Mouse (Mus musculus) C2C12 (cell line): ENCODE results near the gene Anks1. TPM values are rescaled to one million over a fixed set of nuclear protein-coding genes. Genes with fewer than 3 reads are reported as not detected.

Source experiments
- H3K27me3 ChIP-seq: one replicate; pipeline ENCODE4 v1.6.1; 2011; ENCODE audit not compliant: control insufficient read depth, insufficient read depth, insufficient read length
- H3K36me3 ChIP-seq: one replicate; pipeline ENCODE4 v1.6.1; 2011; ENCODE audit not compliant: control insufficient read depth, insufficient read depth
- H3K4me3 ChIP-seq: one replicate; pipeline ENCODE4 v1.5.1; 2011; ENCODE audit warnings: mild to moderate bottlenecking, control low read depth; ENCODE audit not compliant: poor library complexity, insufficient read depth, severe bottlenecking
- H3K79me2 ChIP-seq: one replicate; pipeline ENCODE4 v1.6.1; 2011; ENCODE audit not compliant: control insufficient read depth, insufficient read depth
- H3K79me3 ChIP-seq: one replicate; pipeline ENCODE4 v1.6.1; 2011; ENCODE audit warnings: low read depth, control low read depth
- H3ac ChIP-seq: one replicate; pipeline ENCODE3; 2011; ENCODE audit warnings: low read depth; ENCODE audit not compliant: control insufficient read depth, insufficient read length
- CEBPB ChIP-seq: IDR thresholded peaks from one replicate; pipeline ENCODE4 v1.6.1; 2011; ENCODE audit warnings: low read depth, mild to moderate bottlenecking, control low read depth, moderate library complexity
- CTCF ChIP-seq: IDR thresholded peaks from one replicate; pipeline ENCODE4 v1.5.1; 2011; ENCODE audit not compliant: control insufficient read depth, insufficient read depth, insufficient read length
- FOSL1 ChIP-seq: IDR thresholded peaks from one replicate; pipeline ENCODE4 v1.8.0; 2011; ENCODE audit warnings: mild to moderate bottlenecking, low read length; ENCODE audit not compliant: poor library complexity, insufficient read depth, severe bottlenecking
- MAX ChIP-seq: IDR thresholded peaks from one replicate; pipeline ENCODE4 v1.6.1; 2011; ENCODE audit warnings: mild to moderate bottlenecking, control low read depth
- MYOD1 ChIP-seq: IDR thresholded peaks from one replicate; pipeline ENCODE4 v1.6.1; 2011; ENCODE audit warnings: low read depth; ENCODE audit not compliant: control insufficient read depth, insufficient read length
- MYOG ChIP-seq: IDR thresholded peaks from one replicate; pipeline ENCODE4 v1.6.1; 2011; ENCODE audit not compliant: control insufficient read depth, insufficient read length; ENCODE audit errors: extremely low read depth
- USF1 ChIP-seq: IDR thresholded peaks from one replicate; pipeline ENCODE4 v1.6.1; 2011; ENCODE audit warnings: low read depth, mild to moderate bottlenecking, control low read depth, moderate library complexity
- polyA plus RNA-seq: library from polyadenylated mRNA; unstranded; fragments of >200 nt; fragmentation: generic; extraction: Trizol; gene quantifications from one replicate; pipeline ENCODE4 v1.2.1, GENCODE M21; 2012; ENCODE audit warnings: missing spikeins

The Anks1 gene
- polyA plus RNA-seq, 1 experiment, result 8.5 TPM

GRCm38 (mm10) chr17:27941698-27942097, 32.6 kb downstream of the Anks1 start:
- Histone ChIP-seq H3ac (no peak overlapping the region), H3K36me3 (no peaks in the 10 kb centered on the region), H3K79me3 (peaks cover 1% of the 10 kb centered on the region), H3K79me2 (peaks cover 5% of the 10 kb centered on the region), H3K4me3 (no peak overlapping the region), H3K27me3 (no peaks in the 10 kb centered on the region)
- TF ChIP-seq MYOG (no peak), MAX (no peak), CTCF (no peak), CEBPB (no peak), MYOD1 (no peak), FOSL1 (no peak), USF1 (no peak)

GRCm38 (mm10) chr17:27942131-27942530, 33.0 kb downstream of the Anks1 start:
- H3K79me3 ChIP-seq, result peaks cover 1% of the 10 kb centered on the region

GRCm38 (mm10) chr17:27945546-27946216, 36.6 kb downstream of the Anks1 start:
- Histone ChIP-seq H3K79me3 (peaks cover 1% of the 10 kb centered on the region), H3K79me2 (no peaks in the 10 kb centered on the region), H3ac (no peak overlapping the region)

More at GRCm38 (mm10) chr17:27942131-27942530, 33.0 kb downstream of the Anks1 start:
- no peak overlapping the region for H3K4me3 ChIP-seq
- no peaks in the 10 kb centered on the region for H3K36me3 ChIP-seq
- H3K27me3 ChIP-seq, result no peaks in the 10 kb centered on the region
- no peak for TF ChIP-seq MYOD1
- TF ChIP-seq MAX, result no peak
- TF ChIP-seq CTCF, result no peak
- TF ChIP-seq CEBPB, result no peak
- no peak for TF ChIP-seq FOSL1
- TF ChIP-seq USF1, result no peak
- no peak for TF ChIP-seq MYOG
- H3K79me2 ChIP-seq, result peaks cover 5% of the 10 kb centered on the region
- H3ac ChIP-seq, result no peak overlapping the region

GRCm38 (mm10) chr17:27946371-27946770, 37.3 kb downstream of the Anks1 start:
- peaks cover 1% of the 10 kb centered on the region for H3K79me3 ChIP-seq
- H3K27me3 ChIP-seq, result no peaks in the 10 kb centered on the region
- no peak overlapping the region for H3ac ChIP-seq
- TF ChIP-seq MYOG (no peak), USF1 (no peak)
- H3K36me3 ChIP-seq, result no peaks in the 10 kb centered on the region
- no peaks in the 10 kb centered on the region for H3K79me2 ChIP-seq
- H3K4me3 ChIP-seq, result no peak overlapping the region

More at GRCm38 (mm10) chr17:27945546-27946216, 36.6 kb downstream of the Anks1 start:
- TF ChIP-seq USF1 (no peak), FOSL1 (no peak), MAX (no peak), MYOG (no peak), CTCF (no peak), CEBPB (no peak), MYOD1 (no peak)
- H3K36me3 ChIP-seq, result no peaks in the 10 kb centered on the region
- no peak overlapping the region for H3K4me3 ChIP-seq
- H3K27me3 ChIP-seq, result no peaks in the 10 kb centered on the region

- H3K36me3 ChIP-seq, result no peaks in the 10 kb centered on the region
- H3ac ChIP-seq, result no peak overlapping the region
- H3K27me3 ChIP-seq, result no peaks in the 10 kb centered on the region
- H3K79me2 ChIP-seq, result no peaks in the 10 kb centered on the region
- H3K79me3 ChIP-seq, result no peaks in the 10 kb centered on the region
- no peak for TF ChIP-seq CEBPB
- H3K4me3 ChIP-seq, result no peak overlapping the region
Measured at GRCm38 (mm10) chr17:27947155-27947554, 38.0 kb downstream of the Anks1 start.

- no peak for TF ChIP-seq USF1
- TF ChIP-seq CTCF, result no peak
- TF ChIP-seq MAX, result no peak
- TF ChIP-seq MYOD1, result no peak
- no peak for TF ChIP-seq FOSL1
- TF ChIP-seq CEBPB, result no peak
- no peak for TF ChIP-seq MYOG
- no peaks in the 10 kb centered on the region for H3K36me3 ChIP-seq
- no peak overlapping the region for H3ac ChIP-seq
- no peaks in the 10 kb centered on the region for H3K27me3 ChIP-seq
- no peak overlapping the region for H3K4me3 ChIP-seq
- H3K79me3 ChIP-seq, result no peaks in the 10 kb centered on the region
- no peaks in the 10 kb centered on the region for H3K79me2 ChIP-seq
Measured at GRCm38 (mm10) chr17:27953136-27953535, 44.0 kb downstream of the Anks1 start.
